Mouse (Mus musculus) limb, embryonic 12.5 days (tissue): ENCODE data around the gene Pknox2. TPM values are rescaled to one million over a fixed set of nuclear protein-coding genes. Genes with fewer than 3 reads are reported as not detected.

ENCODE experiments used
- ATAC-seq: fragments of 200-750 bp; cut with Nextera tagmentation; 2 replicates; pipeline ENCODE4 v1.8.0; 2017; ENCODE audit warnings: low read depth, moderate TSS enrichment; ENCODE audit not compliant: insufficient number of reproducible peaks, insufficient read depth, low FRiP score, low TSS enrichment
- H3K27ac ChIP-seq: fragments of 300-500 bp; sonication (generic); 2 replicates; pipeline ENCODE4 v1.5.1; 2016; ENCODE audit warnings: mild to moderate bottlenecking, moderate library complexity
- H3K27me3 ChIP-seq: fragments of 300-500 bp; sonication (generic); 2 replicates; pipeline ENCODE4 v1.6.1; 2016; ENCODE audit warnings: mild to moderate bottlenecking, moderate library complexity
- H3K36me3 ChIP-seq: fragments of 300-500 bp; sonication (generic); 2 replicates; pipeline ENCODE4 v1.6.1; 2016; ENCODE audit warnings: mild to moderate bottlenecking, moderate library complexity
- H3K4me1 ChIP-seq: fragments of 300-500 bp; sonication (generic); replicated peaks from 2 replicates; pipeline ENCODE4 v1.6.1; 2016
- H3K4me2 ChIP-seq: fragments of 300-500 bp; sonication (generic); 2 replicates; pipeline ENCODE4 v1.6.1; 2016; ENCODE audit warnings: mild to moderate bottlenecking, moderate library complexity
- H3K4me3 ChIP-seq: fragments of 300-500 bp; sonication (generic); replicated peaks from 2 replicates; pipeline ENCODE4 v1.5.1; 2016; ENCODE audit warnings: mild to moderate bottlenecking
- H3K9ac ChIP-seq: fragments of 300-500 bp; sonication (generic); replicated peaks from 2 replicates; pipeline ENCODE4 v1.6.1; 2016; ENCODE audit warnings: mild to moderate bottlenecking, moderate library complexity
- H3K9me3 ChIP-seq: fragments of 300-500 bp; sonication (generic); 2 replicates; pipeline ENCODE4 v1.6.1; 2016; ENCODE audit warnings: mild to moderate bottlenecking, moderate library complexity
- WGBS: fragments of 180-500 bp; shearing (Covaris S2); methylation state at CpG from one replicate; pipeline ENCODE4 v1.1.7; 2016; 5-methylcytosine and 5-hydroxymethylcytosine counted together
- polyA plus RNA-seq: library from polyadenylated mRNA; unstranded; fragments of >200 nt; fragmentation: Nextera tagmentation; extraction: Ambion mirVana; gene quantifications from 2 replicates; pipeline ENCODE4 v1.2.1, GENCODE M21; 2016

Pknox2 gene
- polyA plus RNA-seq, 1 experiment from 2014 or later, result 15.5 TPM

GRCm38 (mm10) chr9:36989991-36990390 is 157.2 kb downstream of the Pknox2 start:
- Histone ChIP-seq H3K4me3 (no peak overlapping the region), H3K4me2 (no peak overlapping the region), H3K27me3 (peaks cover 54% of the 10 kb centered on the region), H3K27ac (no peak overlapping the region), H3K36me3 (no peaks in the 10 kb centered on the region), H3K9ac (no peak overlapping the region), H3K4me1 (peaks cover 11% of the 10 kb centered on the region; the same call in 1 of the 2 replicates), H3K9me3 (no peaks in the 10 kb centered on the region)
- 88% methylated on average over 3 of the region's 3 CpGs for WGBS
- no peak for ATAC-seq

- no peak overlapping the region for H3K27ac ChIP-seq
- H3K27me3 ChIP-seq, result peaks cover 33% of the 10 kb centered on the region
- no peak overlapping the region for H3K4me2 ChIP-seq
- no peak overlapping the region for H3K4me3 ChIP-seq
- no peaks in the 10 kb centered on the region for H3K36me3 ChIP-seq
- peaks cover 2% of the 10 kb centered on the region; the same call in 1 of the 2 replicates for H3K4me1 ChIP-seq
- ATAC-seq, result no peak
- no peak overlapping the region for H3K9ac ChIP-seq
- no peaks in the 10 kb centered on the region for H3K9me3 ChIP-seq
- WGBS, result 80% methylated on average over 9 of the region's 9 CpGs
Measured at GRCm38 (mm10) chr9:36985233-36985632, 162.0 kb downstream of the Pknox2 start.

- 26% methylated on average over 11 of the region's 11 CpGs for WGBS
- ATAC-seq, result no peak
- H3K4me1 ChIP-seq, result peaks cover 30% of the 10 kb centered on the region
Measured at GRCm38 (mm10) chr9:36976596-36977362, 170.4 kb downstream of the Pknox2 start.

GRCm38 (mm10) chr9:36973486-36974227 is 173.6 kb downstream of the Pknox2 start:
- peaks cover 39% of the 10 kb centered on the region for H3K4me1 ChIP-seq
- no peaks in the 10 kb centered on the region for H3K9me3 ChIP-seq
- peaks cover 74% of the 10 kb centered on the region for H3K27me3 ChIP-seq
- H3K4me2 ChIP-seq, result no peak overlapping the region
- no peaks in the 10 kb centered on the region for H3K36me3 ChIP-seq
- 54% methylated on average over 11 of the region's 11 CpGs for WGBS
- ATAC-seq, result no peak
- H3K9ac ChIP-seq, result no peak overlapping the region
- no peak overlapping the region for H3K4me3 ChIP-seq
- H3K27ac ChIP-seq, result no peak overlapping the region

More at GRCm38 (mm10) chr9:36976596-36977362, 170.4 kb downstream of the Pknox2 start:
- Histone ChIP-seq H3K9me3 (no peaks in the 10 kb centered on the region), H3K27me3 (peaks cover 65% of the 10 kb centered on the region), H3K27ac (no peak overlapping the region), H3K4me3 (no peak overlapping the region), H3K36me3 (no peaks in the 10 kb centered on the region), H3K4me2 (no peak overlapping the region), H3K9ac (no peak overlapping the region; the same call in 1 of the 2 replicates)

GRCm38 (mm10) chr9:36972089-36972488 is 175.1 kb downstream of the Pknox2 start:
- Histone ChIP-seq H3K36me3 (no peaks in the 10 kb centered on the region), H3K4me3 (no peak overlapping the region), H3K9me3 (no peaks in the 10 kb centered on the region), H3K9ac (no peak overlapping the region), H3K27ac (no peak overlapping the region), H3K27me3 (peaks cover 80% of the 10 kb centered on the region), H3K4me2 (no peak overlapping the region), H3K4me1 (peaks cover 38% of the 10 kb centered on the region)
- ATAC-seq, result no peak
- WGBS, result 8% methylated on average over 3 of the region's 3 CpGs

GRCm38 (mm10) chr9:36971066-36971465 is 176.1 kb downstream of the Pknox2 start:
- Histone ChIP-seq H3K4me2 (no peak overlapping the region), H3K9me3 (no peaks in the 10 kb centered on the region), H3K4me3 (no peak overlapping the region), H3K4me1 (peaks cover 33% of the 10 kb centered on the region), H3K27me3 (peaks cover 79% of the 10 kb centered on the region), H3K27ac (no peak overlapping the region), H3K9ac (no peak overlapping the region), H3K36me3 (no peaks in the 10 kb centered on the region)
- WGBS, result 14% methylated on average over 3 of the region's 3 CpGs
- no peak for ATAC-seq

GRCm38 (mm10) chr9:36970651-36971050 is 176.6 kb downstream of the Pknox2 start:
- no peak overlapping the region for H3K9ac ChIP-seq
- no peak overlapping the region for H3K27ac ChIP-seq
- H3K27me3 ChIP-seq, result peaks cover 76% of the 10 kb centered on the region
- H3K4me2 ChIP-seq, result no peak overlapping the region
- peaks cover 31% of the 10 kb centered on the region for H3K4me1 ChIP-seq
- 11% methylated on average over 5 of the region's 5 CpGs for WGBS
- no peak overlapping the region for H3K4me3 ChIP-seq
- H3K36me3 ChIP-seq, result no peaks in the 10 kb centered on the region
- no peaks in the 10 kb centered on the region for H3K9me3 ChIP-seq
- ATAC-seq, result no peak

GRCm38 (mm10) chr9:36969131-36969530 is 178.1 kb downstream of the Pknox2 start:
- H3K9me3 ChIP-seq, result no peaks in the 10 kb centered on the region
- 81% methylated on average over 1 of the region's 1 CpGs for WGBS
- H3K9ac ChIP-seq, result no peak overlapping the region
- H3K36me3 ChIP-seq, result no peaks in the 10 kb centered on the region
- peaks cover 72% of the 10 kb centered on the region for H3K27me3 ChIP-seq
- H3K27ac ChIP-seq, result no peak overlapping the region
- H3K4me1 ChIP-seq, result peaks cover 34% of the 10 kb centered on the region
- H3K4me2 ChIP-seq, result no peak overlapping the region
- no peak for ATAC-seq
- H3K4me3 ChIP-seq, result no peak overlapping the region

- H3K4me1 ChIP-seq, result peaks cover 38% of the 10 kb centered on the region
- no peaks in the 10 kb centered on the region for H3K36me3 ChIP-seq
- WGBS, result 45% methylated on average over 7 of the region's 7 CpGs
- H3K4me2 ChIP-seq, result no peak overlapping the region
- no peaks in the 10 kb centered on the region for H3K9me3 ChIP-seq
- no peak for ATAC-seq
- no peak overlapping the region for H3K4me3 ChIP-seq
- no peak overlapping the region for H3K9ac ChIP-seq
- no peak overlapping the region for H3K27ac ChIP-seq
- peaks cover 75% of the 10 kb centered on the region for H3K27me3 ChIP-seq
Measured at GRCm38 (mm10) chr9:36968713-36969112, 178.5 kb downstream of the Pknox2 start.

GRCm38 (mm10) chr9:36968236-36968635 is 179.0 kb downstream of the Pknox2 start:
- Histone ChIP-seq H3K4me1 (peaks cover 39% of the 10 kb centered on the region), H3K9me3 (no peaks in the 10 kb centered on the region), H3K4me3 (no peak overlapping the region), H3K27me3 (peaks cover 76% of the 10 kb centered on the region), H3K9ac (no peak overlapping the region), H3K4me2 (no peak overlapping the region), H3K36me3 (no peaks in the 10 kb centered on the region), H3K27ac (no peak overlapping the region)
- 89% methylated on average over 7 of the region's 7 CpGs for WGBS
- no peak for ATAC-seq

GRCm38 (mm10) chr9:36965720-36966119 is 181.5 kb downstream of the Pknox2 start:
- Histone ChIP-seq H3K9ac (no peak overlapping the region), H3K36me3 (no peaks in the 10 kb centered on the region), H3K27me3 (peaks cover 83% of the 10 kb centered on the region), H3K4me1 (peaks cover 41% of the 10 kb centered on the region), H3K9me3 (no peaks in the 10 kb centered on the region), H3K4me3 (no peak overlapping the region), H3K4me2 (no peak overlapping the region), H3K27ac (no peak overlapping the region)
- ATAC-seq, result no peak
- 65% methylated on average over 5 of the region's 5 CpGs for WGBS
